Mouse (Mus musculus) lung, adult 2 months (tissue): ENCODE data around the gene Tmem150b. TPM values are rescaled to one million over a fixed set of nuclear protein-coding genes. Genes with fewer than 3 reads are reported as not detected.

Experiments
- DNase-seq: peaks from one replicate; pipeline ENCODE4 v3.0.0; 2022
- H3K4me1 ChIP-seq: fragments of 200-500 bp; 2 replicates; pipeline ENCODE4 v1.6.1; 2011; ENCODE audit warnings: low read length; ENCODE audit not compliant: control insufficient read depth, insufficient read depth
- H3K4me3 ChIP-seq: fragments of 200-500 bp; replicated peaks from 2 replicates; pipeline ENCODE3; 2011; ENCODE audit warnings: low read depth, mild to moderate bottlenecking, control low read depth, low read length; ENCODE audit errors: extremely low read depth
- CTCF ChIP-seq: fragments of 200-500 bp; IDR thresholded peaks from 2 replicates; pipeline ENCODE4 v1.5.1; 2011; ENCODE audit warnings: mild to moderate bottlenecking, low read length, control low read depth; ENCODE audit not compliant: insufficient read depth
- POLR2A ChIP-seq: fragments of 200-500 bp; IDR thresholded peaks from 2 replicates; pipeline ENCODE4 v1.6.1; 2011; ENCODE audit warnings: low read depth, mild to moderate bottlenecking, control low read depth, low read length, borderline replicate concordance; ENCODE audit errors: extremely low read depth
- WGBS: fragments of 180-500 bp; shearing (Covaris S2); methylation state at CpG from one replicate; pipeline ENCODE4 v1.1.7; 2018; 5-methylcytosine and 5-hydroxymethylcytosine counted together
- polyA plus RNA-seq: library from polyadenylated mRNA; depleted of rRNA; stranded (reverse); fragments of >200 nt; gene quantifications from 2 replicates; pipeline ENCODE4 v1.2.3, GENCODE M21; 2012

Gene Tmem150b
- polyA plus RNA-seq, 1 experiment, result 3.8 TPM

- peaks cover 5% of the 10 kb centered on the region; the same call in 1 of the 2 replicates for H3K4me1 ChIP-seq
- 36% methylated on average over 10 of the region's 10 CpGs for WGBS
- peak overlapping the region; percentile 64 for H3K4me3 ChIP-seq
- DNase-seq, result no peak
- no peak for TF ChIP-seq POLR2A
Observed at GRCm38 (mm10) chr7:4739041-4739543, 14.0 kb upstream of the Tmem150b start.

GRCm38 (mm10) chr7:4732968-4733392, 7.9 kb upstream of the Tmem150b start:
- H3K4me1 ChIP-seq, result no peaks in the 10 kb centered on the region
- 51% methylated on average over 6 of the region's 6 CpGs for WGBS
- no peak overlapping the region for H3K4me3 ChIP-seq
- DNase-seq, result no peak
- TF ChIP-seq POLR2A (no peak), CTCF (no peak)

- Histone ChIP-seq H3K4me1 (no peaks in the 10 kb centered on the region), H3K4me3 (no peak overlapping the region)
- TF ChIP-seq CTCF (no peak), POLR2A (no peak)
- DNase-seq, result no peak
- WGBS, result 77% methylated on average over 5 of the region's 5 CpGs
Observed at GRCm38 (mm10) chr7:4731090-4731489, 6.0 kb upstream of the Tmem150b start.

GRCm38 (mm10) chr7:4724359-4724758, 690 bp downstream of the Tmem150b start:
- no peak for DNase-seq
- TF ChIP-seq CTCF (no peak), POLR2A (no peak)
- Histone ChIP-seq H3K4me3 (no peak overlapping the region), H3K4me1 (no peaks in the 10 kb centered on the region)
- WGBS, result 9% methylated on average over 3 of the region's 3 CpGs

- Histone ChIP-seq H3K4me3 (peak overlapping the region; percentile 60), H3K4me1 (no peaks in the 10 kb centered on the region)
- peak; percentile 34 for DNase-seq
- 33% methylated on average over 12 of the region's 12 CpGs for WGBS
- no peak for TF ChIP-seq POLR2A
- TF ChIP-seq CTCF, result no peak
Observed at GRCm38 (mm10) chr7:4723508-4723907, 1.5 kb downstream of the Tmem150b start.

GRCm38 (mm10) chr7:4719276-4719675, 5.8 kb downstream of the Tmem150b start:
- no peak for DNase-seq
- Histone ChIP-seq H3K4me1 (no peaks in the 10 kb centered on the region), H3K4me3 (no peak overlapping the region)
- WGBS, result 77% methylated on average over 3 of the region's 3 CpGs
- no peak for TF ChIP-seq CTCF
- TF ChIP-seq POLR2A, result no peak

- no peaks in the 10 kb centered on the region for H3K4me1 ChIP-seq
- TF ChIP-seq POLR2A, result no peak
- TF ChIP-seq CTCF, result no peak
- no peak for DNase-seq
- WGBS, result 62% methylated on average over 6 of the region's 6 CpGs
- no peak overlapping the region for H3K4me3 ChIP-seq
Observed at GRCm38 (mm10) chr7:4716955-4717354, 8.1 kb downstream of the Tmem150b start.

GRCm38 (mm10) chr7:4712594-4712993, 12.5 kb downstream of the Tmem150b start:
- no peak for DNase-seq
- 61% methylated on average over 3 of the region's 3 CpGs for WGBS
- Histone ChIP-seq H3K4me3 (no peak overlapping the region), H3K4me1 (no peaks in the 10 kb centered on the region)
- TF ChIP-seq POLR2A (no peak), CTCF (no peak)

DNA sequence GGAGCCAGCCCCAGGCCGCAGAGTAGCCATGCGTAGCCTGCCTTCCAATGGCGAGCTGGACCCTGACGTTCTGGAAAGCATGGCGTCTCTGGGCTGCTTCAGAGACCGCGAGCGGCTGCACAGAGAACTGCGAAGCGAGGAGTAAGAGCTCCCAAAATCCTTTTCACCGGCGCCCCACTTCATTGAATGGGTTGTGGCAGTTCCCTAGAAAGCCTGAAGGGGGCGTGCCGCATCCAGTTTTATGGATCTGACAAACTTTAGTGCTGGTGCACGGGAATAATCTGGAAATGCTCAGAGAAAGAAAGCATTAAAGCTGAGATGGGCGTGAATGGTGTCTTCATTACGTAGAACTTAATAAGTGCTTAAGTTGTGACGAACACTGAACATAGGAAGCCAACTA, 20.0 kb downstream of the Tmem150b start:
- WGBS, result 50% methylated on average over 18 of the region's 18 CpGs
- peak; percentile 41 for DNase-seq
- TF ChIP-seq POLR2A, result no peak
- 0 out of 2 replicates have a peak, but pooled peaks have one; percentile 16 for TF ChIP-seq CTCF

DNA sequence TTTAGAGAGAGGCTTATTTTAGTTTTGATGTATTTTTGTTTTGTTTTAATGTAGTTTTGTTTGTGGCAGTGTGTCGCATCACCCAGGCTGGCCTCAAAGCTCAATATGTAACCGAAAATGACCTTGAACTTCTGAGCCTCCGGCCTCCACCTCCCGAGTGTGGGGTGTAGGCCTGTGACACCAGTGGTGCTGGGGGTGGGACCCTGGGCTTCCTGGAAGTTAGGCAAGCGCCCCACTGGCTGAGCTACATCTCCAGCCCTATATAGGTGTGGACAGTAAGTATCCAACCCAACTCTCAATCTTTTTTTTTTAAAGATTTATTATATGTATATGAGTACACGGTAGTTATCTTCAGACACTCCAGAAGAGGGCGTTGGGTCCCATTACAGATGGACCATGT, 21.9 kb downstream of the Tmem150b start:
- 91% methylated on average over 7 of the region's 7 CpGs for WGBS
- Histone ChIP-seq H3K4me1 (no peaks in the 10 kb centered on the region), H3K4me3 (no peak overlapping the region)
- TF ChIP-seq CTCF (no peak), POLR2A (no peak)
- no peak for DNase-seq

More for the DNA sequence above, 20.0 kb downstream of the Tmem150b start:
- H3K4me1 ChIP-seq, result no peaks in the 10 kb centered on the region
- no peak overlapping the region for H3K4me3 ChIP-seq
